Mouse (Mus musculus) lung, adult 2 months (tissue): ENCODE measurements around the gene 4933406M09Rik.

Source experiments
- CTCF ChIP-seq: fragments of 200-500 bp; IDR thresholded peaks from 2 replicates; pipeline ENCODE4 v1.5.1; 2011; ENCODE audit warnings: mild to moderate bottlenecking, low read length, control low read depth; ENCODE audit not compliant: insufficient read depth
- POLR2A ChIP-seq: fragments of 200-500 bp; IDR thresholded peaks from 2 replicates; pipeline ENCODE4 v1.6.1; 2011; ENCODE audit warnings: low read depth, mild to moderate bottlenecking, control low read depth, low read length, borderline replicate concordance; ENCODE audit errors: extremely low read depth

- TF ChIP-seq CTCF = no peak
- TF ChIP-seq POLR2A = no peak
These were observed 28.3 kb upstream of the 4933406M09Rik start for GRCm38 (mm10) chr1:134357461-134357860.
